ENCODE assay signal across 9 mouse cellular contexts in genomic region chr13:91462395-91462794, GRCm38 (mm10). TPM values are rescaled to one million over a fixed set of nuclear protein-coding genes. Genes with fewer than 3 reads are reported as not detected.
DNase-seq lines count a peak whose midpoint lies in the region; ATAC-seq and TF ChIP-seq lines count a peak whose summit lies in the region.
"Had no signal": no experiment of that assay in that cellular context is flagged by ENCODE, and none has a peak within 500 bp of the region (broad histone marks: within the 10 kb centered on the region; RNA-seq: fewer than 3 reads in every experiment).

No protein-coding gene starts in this region.

- DNase-seq in gastrocnemius, adult 2 months = no peak
- no peak for DNase-seq in gastrocnemius, postnatal 14 days
- DNase-seq in B cell, adult 2 months = peak; percentile 14 to 25
- DNase-seq in limb, embryonic 14.5 days (ENCODE audit: low spot score) = peak; percentile 43
- no peak for DNase-seq in spleen, adult 18-20 months
- DNase-seq in left cerebral cortex, adult 18-20 months (ENCODE audit: low spot score in 2 of 2) = no peak
- DNase-seq in urinary bladder, postnatal 14 days (ENCODE audit: low spot score) = no peak

- H3K9ac ChIP-seq in embryonic facial prominence, embryonic 15.5 days = peak overlapping the region; percentile 96
- H3K9ac ChIP-seq in limb, embryonic 14.5 days (ENCODE audit: low read depth, low read length, severe bottlenecking) = peak overlapping the region; percentile 97

- TF ChIP-seq POLR2A in limb, embryonic 14.5 days (IDR thresholded peaks at IDR 0.05; ENCODE audit: borderline replicate concordance, extremely low read depth, insufficient read depth, insufficient read length) = no peak

- H3K4me1 ChIP-seq in embryonic facial prominence, embryonic 15.5 days = peaks cover 27% of the 10 kb centered on the region
- peaks cover 30% of the 10 kb centered on the region for H3K4me1 ChIP-seq in limb, embryonic 14.5 days (ENCODE audit: control insufficient read depth, insufficient read depth, low read length)

- no peaks in the 10 kb centered on the region for H3K36me3 ChIP-seq in embryonic facial prominence, embryonic 15.5 days
- no peaks in the 10 kb centered on the region for H3K36me3 ChIP-seq in limb, embryonic 14.5 days (ENCODE audit: control insufficient read depth, insufficient read depth, low read length)

- no peak for ATAC-seq in embryonic facial prominence, embryonic 15.5 days (ENCODE audit: insufficient number of reproducible peaks, low FRiP score, low TSS enrichment, low read depth)
- ATAC-seq in limb, embryonic 14.5 days (ENCODE audit: low FRiP score, low read depth) = no peak

- no peaks in the 10 kb centered on the region for H3K27me3 ChIP-seq in embryonic facial prominence, embryonic 15.5 days
- H3K27me3 ChIP-seq in limb, embryonic 14.5 days (ENCODE audit: control insufficient read depth, insufficient read depth, low read length) = no peaks in the 10 kb centered on the region

- peak overlapping the region; percentile 81 for H3K27ac ChIP-seq in gastrocnemius, adult 2 months
- peak overlapping the region; percentile 97 for H3K27ac ChIP-seq in embryonic facial prominence, embryonic 15.5 days (replicated peaks)
- peak overlapping the region; percentile 95; the same call in 1 of the 2 replicates for H3K27ac ChIP-seq in limb, embryonic 14.5 days (replicated peaks; ENCODE audit: low read depth, low read length)
- H3K27ac ChIP-seq: macrophage had no signal

- peak overlapping the region; percentile 88 for H3K4me3 ChIP-seq in gastrocnemius, adult 2 months
- peak overlapping the region; percentile 89 for H3K4me3 ChIP-seq in embryonic facial prominence, embryonic 15.5 days (replicated peaks)
- peak overlapping the region; percentile 95 for H3K4me3 ChIP-seq in limb, embryonic 14.5 days (replicated peaks; ENCODE audit: low read length)

- H3K4me2 ChIP-seq in embryonic facial prominence, embryonic 15.5 days (replicated peaks) = peak overlapping the region; percentile 67
- peak overlapping the region; percentile 76 for H3K4me2 ChIP-seq in limb, embryonic 14.5 days (replicated peaks; ENCODE audit: low read depth, low read length, severe bottlenecking)

- intact Hi-C loops in gastrocnemius, adult 2 months (cut with DNase I) = loop anchor here (5.0 to 10.0 kb wide), 6 partner anchors 240 to 528 kb away; partner anchors contain the start of genes Atg10 and Zcchc9
- intact Hi-C loops in gastrocnemius, postnatal 14 days (cut with DNase I; ENCODE audit: low total_unique reads) = no loop called here

- H3K9me3 ChIP-seq in embryonic facial prominence, embryonic 15.5 days (replicated peaks) = no peaks in the 10 kb centered on the region
- H3K9me3 ChIP-seq in limb, embryonic 14.5 days (ENCODE audit: control insufficient read depth, low read length) = no peaks in the 10 kb centered on the region

- WGBS in embryonic facial prominence, embryonic 15.5 days = 0% methylated on average over 2 of the region's 2 CpGs
- 2% methylated on average over 2 of the region's 2 CpGs for WGBS in limb, embryonic 14.5 days

- TF ChIP-seq CTCF in gastrocnemius, adult 2 months (IDR thresholded peaks at IDR 0.05) = no peak

RNA-seq across cellular contexts. Expression of gene Ssbp2, which starts 2.3 kb away (rescaled TPM):
- total RNA-seq in gastrocnemius, adult 2 months (2021) = 10 to 100 TPM; 18.6 to 26.4 TPM
- 10 to 100 TPM; 16.1 to 19.9 TPM for total RNA-seq in gastrocnemius, postnatal 14 days (2021)
- polyA plus RNA-seq in embryonic facial prominence, embryonic 15.5 days (2015; fragmentation: Nextera tagmentation; extraction: Ambion mirVana) = 191 and 193 TPM in 2 replicates
- polyA plus RNA-seq in limb, embryonic 14.5 days (2012; rRNA removed) = 109 and 118 TPM in 2 replicates
- 174 and 203 TPM in 2 replicates for polyA plus RNA-seq in limb, embryonic 14.5 days (2014; fragmentation: Nextera tagmentation; extraction: Ambion mirVana)
- 100 to 1,000 TPM; 147 to 148 TPM for total RNA-seq in left cerebral cortex, adult 18-20 months (2021)

Comparison
In these comparisons a context has a peak if more than half of its experiments do, and no peak if none do; other contexts are left out.
1. DNase-seq: peak in B cell, adult 2 months (2 of 2) and limb, embryonic 14.5 days (single experiment); none in gastrocnemius, adult 2 months (single experiment), gastrocnemius, postnatal 14 days (single experiment), spleen, adult 18-20 months (0 of 2), left cerebral cortex, adult 18-20 months (0 of 2) and urinary bladder, postnatal 14 days (single experiment).
2. RNA of gene Ssbp2, which starts 2.3 kb away (total RNA-seq): 147 to 148 TPM in left cerebral cortex, adult 18-20 months; 18.6 to 26.4 TPM in gastrocnemius, adult 2 months and 16.1 to 19.9 TPM in gastrocnemius, postnatal 14 days; every median in the first group is over 4 times any median in the second.
3. Peak in every context shown above with its lines, with median percentiles within 50 percentile points of each other: H3K27ac ChIP-seq and H3K4me3 ChIP-seq.